Mouse (Mus musculus): ENCODE measurements around the gene Rab11fip2.

Rab11fip2 gene

DNA sequence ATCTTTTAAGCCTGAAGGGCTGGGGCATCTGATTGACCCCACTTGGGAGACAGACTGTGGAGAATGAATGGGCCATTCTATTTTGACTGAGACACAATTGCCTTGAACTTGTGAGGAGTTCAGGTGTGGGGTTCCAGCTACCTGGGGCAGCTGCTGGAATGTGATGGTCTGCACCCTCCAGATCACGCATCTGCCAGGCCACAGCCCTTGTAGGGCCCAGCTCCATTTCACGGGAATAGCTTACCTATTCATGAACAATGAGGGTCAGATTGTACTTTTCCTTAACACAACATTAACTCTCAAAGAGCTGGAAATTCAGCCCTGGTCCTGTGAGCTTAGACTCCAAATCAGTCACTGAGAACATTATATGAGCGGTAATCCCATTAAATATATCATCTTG is 82.7 kb downstream of the Rab11fip2 start:
- in situ Hi-C loops (cut with MboI, MseI) = no loop called here

DNA sequence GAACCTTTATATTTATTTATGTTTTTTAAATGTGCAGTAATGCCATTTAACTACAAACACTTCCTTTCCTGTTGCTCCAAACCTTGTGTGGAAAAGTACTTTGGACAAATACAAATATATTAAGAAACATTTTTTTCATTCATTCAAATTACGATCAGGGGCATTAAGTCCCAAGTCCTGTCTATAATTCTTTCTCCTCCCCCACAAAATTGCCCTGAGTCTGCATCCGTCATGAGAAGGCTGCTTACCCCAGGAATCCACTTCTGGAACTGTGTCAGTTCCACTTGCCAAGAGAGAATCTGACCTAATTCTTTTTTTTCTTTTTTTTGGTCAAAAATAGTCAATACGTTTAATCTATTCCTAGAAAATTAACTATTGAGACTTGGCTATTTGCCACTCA is 90.4 kb downstream of the Rab11fip2 start:
- in situ Hi-C loops (cut with MboI, MseI) = no loop called here

Data from T-helper 2 cell (primary cell).